Mouse (Mus musculus) lung, adult 2 months (tissue): ENCODE data around the gene Heg1. TPM values are rescaled to one million over a fixed set of nuclear protein-coding genes. Genes with fewer than 3 reads are reported as not detected.

Source experiments
- DNase-seq: peaks from one replicate; pipeline ENCODE4 v3.0.0; 2022
- H3K4me1 ChIP-seq: fragments of 200-500 bp; 2 replicates; pipeline ENCODE4 v1.6.1; 2011; ENCODE audit warnings: low read length; ENCODE audit not compliant: control insufficient read depth, insufficient read depth
- H3K4me3 ChIP-seq: fragments of 200-500 bp; replicated peaks from 2 replicates; pipeline ENCODE3; 2011; ENCODE audit warnings: low read depth, mild to moderate bottlenecking, control low read depth, low read length; ENCODE audit errors: extremely low read depth
- CTCF ChIP-seq: fragments of 200-500 bp; IDR thresholded peaks from 2 replicates; pipeline ENCODE4 v1.5.1; 2011; ENCODE audit warnings: mild to moderate bottlenecking, low read length, control low read depth; ENCODE audit not compliant: insufficient read depth
- POLR2A ChIP-seq: fragments of 200-500 bp; IDR thresholded peaks from 2 replicates; pipeline ENCODE4 v1.6.1; 2011; ENCODE audit warnings: low read depth, mild to moderate bottlenecking, control low read depth, low read length, borderline replicate concordance; ENCODE audit errors: extremely low read depth
- WGBS: fragments of 180-500 bp; shearing (Covaris S2); methylation state at CpG from one replicate; pipeline ENCODE4 v1.1.7; 2018; 5-methylcytosine and 5-hydroxymethylcytosine counted together
- polyA plus RNA-seq: library from polyadenylated mRNA; depleted of rRNA; stranded (reverse); fragments of >200 nt; gene quantifications from 2 replicates; pipeline ENCODE4 v1.2.3, GENCODE M21; 2012

Gene Heg1
- polyA plus RNA-seq, 1 experiment, result 150 TPM

DNA sequence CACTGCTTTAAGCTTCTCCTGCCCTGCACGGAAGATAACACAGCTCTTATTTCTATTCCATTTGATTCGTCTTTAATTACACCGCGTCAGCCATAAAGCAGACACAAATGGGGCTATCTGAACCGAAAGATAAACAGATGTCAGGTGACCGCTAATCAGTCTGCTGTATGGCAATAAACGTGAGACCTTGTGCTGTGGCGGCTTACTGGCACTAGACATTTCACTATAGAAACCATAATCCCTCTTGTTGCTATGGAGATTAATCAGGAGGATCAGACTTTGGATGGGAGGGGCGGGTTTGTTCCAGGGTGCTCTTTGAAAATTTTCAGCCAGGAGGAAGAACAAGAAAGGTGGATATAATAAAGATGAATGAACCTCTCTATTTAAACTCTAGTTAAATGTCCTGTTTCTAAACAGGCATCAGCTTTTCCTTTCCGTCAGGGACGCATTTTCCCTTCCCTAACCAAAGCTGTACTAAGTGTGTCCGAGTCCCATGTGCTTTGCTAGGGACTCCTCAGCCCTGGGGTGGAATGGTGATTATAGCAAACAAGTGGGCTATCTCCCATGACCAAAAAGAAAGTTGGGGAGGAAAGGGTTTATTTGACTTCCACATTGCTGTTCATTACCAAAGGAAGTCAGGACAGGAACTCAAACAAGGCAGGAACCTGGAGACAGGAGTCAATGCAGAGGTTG is 80.5 kb downstream of the Heg1 start:
- Histone ChIP-seq H3K4me1 (no peaks in the 10 kb centered on the region), H3K4me3 (no peak overlapping the region)
- TF ChIP-seq POLR2A (no peak), CTCF (no peak)
- WGBS, result 73% methylated on average over 12 of the region's 12 CpGs
- no peak for DNase-seq

DNA sequence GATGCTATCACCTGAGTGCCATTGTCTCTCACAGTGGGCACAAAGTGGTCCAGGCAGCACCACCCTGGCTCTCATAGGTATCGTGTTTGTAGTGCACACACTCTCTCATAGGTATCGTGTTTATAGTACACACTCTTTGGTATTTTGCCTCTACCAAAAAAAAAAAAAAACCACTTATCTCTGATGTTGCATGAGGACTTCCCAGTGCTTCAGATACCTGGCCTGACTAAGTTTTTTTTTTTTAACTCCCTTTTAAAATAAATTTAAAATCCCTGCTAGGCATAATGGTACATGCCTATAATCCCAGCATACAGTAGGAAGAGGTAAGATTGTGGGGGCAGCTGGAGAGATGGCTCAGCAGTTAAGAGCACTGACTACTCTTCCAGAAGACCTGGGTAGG is 81.3 kb downstream of the Heg1 start:
- TF ChIP-seq POLR2A, result no peak
- Histone ChIP-seq H3K4me1 (no peaks in the 10 kb centered on the region), H3K4me3 (no peak overlapping the region)
- no peak for DNase-seq
- WGBS, result 89% methylated on average over 2 of the region's 2 CpGs

DNA sequence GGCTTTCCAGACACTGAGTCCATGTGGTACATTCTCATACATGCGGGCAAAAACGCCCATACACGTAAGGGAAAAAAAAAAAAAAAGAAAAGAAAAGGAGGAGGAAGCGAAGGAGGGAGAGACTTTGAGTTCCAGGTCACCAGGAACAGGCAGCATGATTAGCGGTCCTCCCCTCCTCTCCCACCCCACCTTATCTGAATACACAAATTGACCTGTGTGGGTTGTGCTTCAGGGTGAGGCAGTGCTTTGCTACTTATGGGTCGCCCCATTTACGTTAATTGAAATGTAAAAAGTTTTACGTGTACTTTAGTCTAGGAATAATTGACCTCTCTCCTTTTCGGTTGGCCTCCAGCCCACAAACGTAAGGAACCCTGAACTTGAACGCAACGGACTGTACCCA is 82.1 kb downstream of the Heg1 start:
- no peak overlapping the region for H3K4me3 ChIP-seq
- 85% methylated on average over 12 of the region's 12 CpGs for WGBS
- TF ChIP-seq POLR2A, result no peak
- TF ChIP-seq CTCF, result no peak
- DNase-seq, result no peak
- H3K4me1 ChIP-seq, result no peaks in the 10 kb centered on the region

DNA sequence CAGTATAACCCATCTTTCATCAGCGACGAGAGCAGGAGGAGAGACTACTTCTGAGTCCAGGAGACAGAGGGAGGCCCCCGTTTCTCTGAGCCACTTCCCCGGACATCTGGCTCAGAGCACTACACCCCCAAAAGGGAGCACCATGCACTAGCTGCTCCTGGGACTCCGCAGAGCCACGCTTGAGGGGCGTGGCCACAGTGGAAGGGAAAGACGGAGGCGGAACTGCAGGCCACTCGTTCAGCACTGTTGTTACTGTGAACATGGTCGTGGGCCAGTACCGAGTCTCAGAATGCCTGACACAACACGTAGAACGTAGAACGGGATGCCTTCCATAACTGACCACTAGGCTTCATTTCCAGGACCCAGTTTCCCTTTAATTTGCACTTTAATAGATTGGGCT is 82.6 kb downstream of the Heg1 start:
- Histone ChIP-seq H3K4me3 (no peak overlapping the region), H3K4me1 (no peaks in the 10 kb centered on the region)
- no peak for DNase-seq
- TF ChIP-seq POLR2A, result no peak
- no peak for TF ChIP-seq CTCF
- WGBS, result 67% methylated on average over 15 of the region's 15 CpGs

DNA sequence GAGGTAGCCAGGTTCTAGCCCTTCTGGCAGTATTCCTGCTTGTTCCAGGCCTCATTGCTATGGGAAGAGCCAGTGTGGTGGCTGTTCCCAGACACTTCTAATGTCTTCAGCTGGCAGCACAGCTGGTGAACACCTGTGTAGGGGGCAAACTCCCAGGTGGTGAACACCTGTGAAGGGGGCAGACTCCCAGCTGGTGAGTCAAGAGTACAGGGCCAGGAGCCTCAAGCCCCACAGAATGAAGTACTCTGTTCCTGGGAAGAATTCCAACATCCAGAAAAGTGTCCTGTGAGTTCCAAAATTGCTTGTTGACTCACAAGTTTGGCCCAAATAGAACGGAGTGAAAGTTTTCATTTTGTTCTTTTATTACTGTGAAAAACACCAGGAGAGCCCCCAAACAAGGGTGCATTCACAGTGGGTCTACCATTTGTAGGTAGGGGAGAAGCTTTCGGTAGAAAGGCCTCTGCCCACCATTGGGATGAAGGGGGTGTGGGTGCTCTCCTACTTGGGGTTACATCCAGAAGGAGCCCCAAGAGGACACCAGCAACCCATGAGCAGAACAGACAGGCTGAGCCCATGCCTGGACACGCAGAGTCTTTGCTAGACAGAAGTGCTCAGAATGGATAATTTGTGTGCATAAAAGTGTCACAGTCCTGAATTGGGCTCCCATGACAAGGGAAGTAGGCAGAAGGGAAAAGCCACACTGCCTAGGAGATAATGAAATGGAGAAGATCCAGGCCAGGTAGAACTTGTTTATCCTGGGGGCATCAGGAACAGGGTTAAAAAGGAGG is 84.5 kb downstream of the Heg1 start:
- no peak for TF ChIP-seq CTCF
- TF ChIP-seq POLR2A, result no peak
- H3K4me3 ChIP-seq, result no peak overlapping the region
- no peak for DNase-seq
- 79% methylated on average over 3 of the region's 3 CpGs for WGBS
- H3K4me1 ChIP-seq, result no peaks in the 10 kb centered on the region

DNA sequence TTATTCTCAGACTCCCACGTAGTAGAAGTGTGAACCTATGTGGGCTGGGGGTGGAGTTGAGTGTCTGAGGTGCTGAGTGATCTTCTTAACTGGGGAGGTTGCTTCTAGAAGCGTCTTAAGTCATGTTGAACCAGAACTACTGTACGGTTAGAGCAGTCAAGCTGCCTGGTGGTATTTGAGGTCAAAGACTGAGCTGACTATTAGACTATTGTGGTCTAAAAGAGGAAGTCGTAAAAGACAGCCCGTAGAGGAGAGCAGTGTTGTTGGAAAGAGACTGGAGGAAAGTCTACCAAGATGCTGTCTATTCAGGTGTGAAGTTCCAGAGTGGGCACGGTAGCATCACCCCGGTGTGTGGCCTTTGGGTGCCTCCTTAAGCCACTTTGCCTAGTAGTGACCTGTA is 85.7 kb downstream of the Heg1 start:
- WGBS, result 70% methylated on average over 7 of the region's 7 CpGs
- DNase-seq, result no peak
- TF ChIP-seq CTCF (no peak), POLR2A (no peak)
- Histone ChIP-seq H3K4me1 (no peaks in the 10 kb centered on the region), H3K4me3 (no peak overlapping the region)

DNA sequence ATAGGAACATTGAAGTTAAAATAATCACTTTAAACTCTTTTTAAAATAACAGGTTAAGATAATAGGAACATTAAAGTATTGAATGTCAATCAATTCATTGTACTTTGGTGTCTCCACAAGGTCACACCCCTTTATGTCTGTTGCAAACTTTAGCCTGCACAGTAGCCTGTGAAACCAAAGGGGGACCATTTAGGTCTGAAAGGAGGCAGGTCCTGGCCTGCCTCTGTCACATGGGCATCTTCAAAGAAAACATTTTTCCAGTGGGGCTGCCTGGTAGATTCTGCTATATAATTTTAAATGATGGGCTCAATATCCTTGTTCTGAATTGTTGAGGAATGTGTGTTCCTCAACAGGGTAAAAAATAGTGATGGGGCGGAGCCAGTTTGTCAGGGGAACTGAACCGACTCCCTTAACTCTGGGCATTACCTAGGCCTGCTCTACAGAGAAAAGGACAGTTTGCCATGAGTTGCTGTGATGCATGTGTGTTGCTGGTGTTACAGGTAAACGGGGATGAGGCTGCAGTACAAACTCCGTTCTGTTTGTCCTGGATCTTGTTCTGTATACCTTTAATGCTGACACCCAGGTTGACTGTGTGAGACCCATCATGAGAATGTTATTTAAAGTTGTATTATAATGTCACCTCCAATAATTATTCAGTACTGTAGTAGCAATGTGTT is 86.7 kb downstream of the Heg1 start:
- DNase-seq, result no peak
- H3K4me1 ChIP-seq, result no peaks in the 10 kb centered on the region
- no peak overlapping the region for H3K4me3 ChIP-seq
- 86% methylated on average over 4 of the region's 4 CpGs for WGBS
- TF ChIP-seq POLR2A, result no peak
- TF ChIP-seq CTCF, result no peak

DNA sequence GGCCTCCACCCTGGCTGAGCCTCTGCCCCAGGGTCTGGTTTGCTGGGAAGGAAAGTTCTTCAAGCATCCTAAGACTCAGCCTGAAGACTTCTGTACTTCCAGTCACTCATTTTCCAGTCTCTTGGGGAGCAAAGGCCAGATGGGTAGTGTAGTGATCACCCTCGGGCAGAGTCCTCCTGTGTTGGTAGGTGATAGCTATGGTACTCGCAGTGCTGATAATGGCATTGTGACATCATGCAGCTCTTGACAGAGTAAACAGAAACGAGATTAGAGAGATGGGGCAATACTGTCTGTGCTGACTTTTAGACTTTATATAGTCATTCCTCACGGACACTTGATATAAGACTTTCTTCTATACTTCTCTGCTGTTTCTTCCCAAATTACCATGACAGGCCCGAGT is 88.6 kb downstream of the Heg1 start:
- H3K4me3 ChIP-seq, result no peak overlapping the region
- no peaks in the 10 kb centered on the region for H3K4me1 ChIP-seq
- no peak for TF ChIP-seq CTCF
- TF ChIP-seq POLR2A, result no peak
- WGBS, result 72% methylated on average over 5 of the region's 5 CpGs
- no peak for DNase-seq

DNA sequence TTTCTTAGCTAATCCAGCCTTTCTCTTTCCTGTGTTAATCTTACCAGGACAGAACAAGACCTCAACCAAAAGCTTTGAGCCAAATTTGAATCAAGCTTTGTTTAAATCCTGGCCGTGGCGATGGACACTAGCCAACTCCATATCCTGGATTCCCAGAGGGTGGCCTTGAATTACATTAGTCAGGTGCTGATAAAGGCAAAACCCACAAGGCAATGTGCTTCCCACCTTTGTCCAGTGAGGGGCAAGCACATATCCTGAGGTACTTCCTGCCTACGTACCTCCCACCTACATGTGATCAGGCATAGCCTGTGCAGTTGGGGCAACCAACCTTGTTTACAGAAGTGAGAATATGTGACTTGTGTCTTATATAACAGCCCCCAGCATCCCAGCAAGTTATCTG is 90.8 kb downstream of the Heg1 start:
- 41% methylated on average over 3 of the region's 3 CpGs for WGBS
- no peak for DNase-seq
- Histone ChIP-seq H3K4me3 (no peak overlapping the region), H3K4me1 (no peaks in the 10 kb centered on the region)
- TF ChIP-seq POLR2A (no peak), CTCF (no peak)

DNA sequence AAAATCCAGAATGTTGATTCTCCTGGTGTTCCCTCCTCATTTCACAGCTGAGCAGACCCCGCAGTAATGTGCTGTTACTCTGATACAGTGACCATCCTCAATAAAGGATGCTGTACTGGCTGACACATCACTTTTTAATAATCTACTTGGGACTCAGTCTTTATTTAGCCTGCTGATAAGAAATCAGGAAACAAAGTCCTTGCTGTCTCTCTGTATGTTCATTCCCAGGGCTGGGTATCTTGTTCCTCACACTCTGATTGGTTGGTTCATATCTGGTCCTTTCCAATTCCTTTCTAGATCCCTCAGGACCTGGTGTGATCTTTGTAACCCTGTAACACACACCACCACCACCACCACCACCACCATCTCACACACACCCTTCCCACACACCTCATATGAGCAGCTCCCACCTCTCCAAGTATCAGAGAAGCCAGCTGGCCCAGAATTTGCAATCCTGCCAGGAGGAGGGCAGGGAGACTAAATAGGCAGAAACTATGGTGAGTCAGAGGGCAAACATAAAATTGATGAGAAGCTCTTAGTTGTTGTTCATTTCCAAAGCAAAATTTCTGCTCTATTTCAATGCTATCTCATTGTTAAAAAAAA is 91.7 kb downstream of the Heg1 start:
- no peak overlapping the region for H3K4me3 ChIP-seq
- DNase-seq, result no peak
- TF ChIP-seq CTCF, result no peak
- no peak for TF ChIP-seq POLR2A
- WGBS, result 71% methylated on average over 1 of the region's 1 CpGs
- H3K4me1 ChIP-seq, result no peaks in the 10 kb centered on the region
